Mouse (Mus musculus) spleen, adult 2 months (tissue): ENCODE results near the gene Dnah6.

Experiments used
- CTCF ChIP-seq: fragments of 200-500 bp; IDR thresholded peaks from 2 replicates; pipeline ENCODE4 v1.5.1; 2011; ENCODE audit warnings: mild to moderate bottlenecking, inconsistent platforms; ENCODE audit not compliant: insufficient read depth, insufficient read length, insufficient replicate concordance; ENCODE audit errors: extremely low read depth
- POLR2A ChIP-seq: fragments of 200-500 bp; IDR thresholded peaks from 2 replicates; pipeline ENCODE4 v1.6.1; 2011; ENCODE audit warnings: low read depth, low read length, inconsistent platforms

GRCm38 (mm10) chr6:73113898-73114297, 107.6 kb downstream of the Dnah6 start:
- TF ChIP-seq POLR2A (no peak), CTCF (no peak)
